Mouse (Mus musculus) thymus, adult 2 months (tissue): ENCODE measurements around the gene 1700057G04Rik.

ENCODE experiments used
- CTCF ChIP-seq: fragments of 200-500 bp; IDR thresholded peaks from 2 replicates; pipeline ENCODE4 v1.5.1; 2012; ENCODE audit warnings: mild to moderate bottlenecking, control low read depth, low read length, moderate library complexity, borderline replicate concordance; ENCODE audit not compliant: control insufficient read depth, poor library complexity, insufficient read depth; ENCODE audit errors: extremely low read depth
- POLR2A ChIP-seq: fragments of 200-500 bp; IDR thresholded peaks from 2 replicates; pipeline ENCODE4 v1.6.1; 2012; ENCODE audit warnings: mild to moderate bottlenecking, low read length, control low read depth, moderate library complexity; ENCODE audit not compliant: control insufficient read depth, poor library complexity, insufficient read depth; ENCODE audit errors: extremely low read depth

- no peak for TF ChIP-seq POLR2A
- no peak for TF ChIP-seq CTCF
Observed at GRCm38 (mm10) chr9:92335277-92335818, 26.2 kb downstream of the 1700057G04Rik start.
